Mouse (Mus musculus): ENCODE data around the gene Hmcn1. TPM values are rescaled to one million over a fixed set of nuclear protein-coding genes. Genes with fewer than 3 reads are reported as not detected.

Hmcn1 gene
- total and polyA plus RNA-seq, 3 experiments, result 0.33 TPM; not detected in 2

- DNase-seq (ENCODE audit: low spot score), result no peak
- TF ChIP-seq TAL1 (conservative IDR thresholded peaks at IDR 0.05; ENCODE audit: low read depth, low read length), result no peak
- TF ChIP-seq GATA2 (IDR thresholded peaks at IDR 0.05; ENCODE audit: borderline replicate concordance, low read depth, low read length), result no peak
- no peak for TF ChIP-seq CTCF (IDR thresholded peaks at IDR 0.05; ENCODE audit: low read depth, low read length)
- no peak for TF ChIP-seq POLR2AphosphoS5 (IDR thresholded peaks at IDR 0.05; ENCODE audit: insufficient replicate concordance, low read depth, low read length)
- TF ChIP-seq GATA1 (IDR thresholded peaks at IDR 0.05; ENCODE audit: borderline replicate concordance, low read length), result no peak
- Histone ChIP-seq H3K27me3 (ENCODE audit: insufficient read depth, low read length) (no peaks in the 10 kb centered on the region), H3K4me3 (ENCODE audit: low read depth, low read length) (no peak overlapping the region), H3K9me3 (replicated peaks) (no peaks in the 10 kb centered on the region), H3K36me3 (replicated peaks) (no peaks in the 10 kb centered on the region), H3K4me1 (ENCODE audit: insufficient read depth, low read depth, low read length) (no peaks in the 10 kb centered on the region)
- ATAC-seq (ENCODE audit: extremely low read depth, insufficient number of reproducible peaks, low FRiP score, poor library complexity, severe bottlenecking), result no peak
These were observed 347.9 kb downstream of the Hmcn1 start for GRCm38 (mm10) chr1:150645314-150645713.

GRCm38 (mm10) chr1:150639522-150639921 is 353.7 kb downstream of the Hmcn1 start:
- TF ChIP-seq POLR2AphosphoS5 (IDR thresholded peaks at IDR 0.05; ENCODE audit: insufficient replicate concordance, low read depth, low read length) (no peak), GATA1 (IDR thresholded peaks at IDR 0.05; ENCODE audit: borderline replicate concordance, low read length) (no peak)
- Histone ChIP-seq H3K4me3 (ENCODE audit: low read depth, low read length) (no peak overlapping the region), H3K4me1 (ENCODE audit: insufficient read depth, low read depth, low read length) (no peaks in the 10 kb centered on the region), H3K27me3 (ENCODE audit: insufficient read depth, low read length) (no peaks in the 10 kb centered on the region), H3K9me3 (replicated peaks) (no peaks in the 10 kb centered on the region), H3K36me3 (replicated peaks) (no peaks in the 10 kb centered on the region)
- ATAC-seq (ENCODE audit: extremely low read depth, insufficient number of reproducible peaks, low FRiP score, poor library complexity, severe bottlenecking) (no peak), DNase-seq (ENCODE audit: low spot score) (no peak)

DNA sequence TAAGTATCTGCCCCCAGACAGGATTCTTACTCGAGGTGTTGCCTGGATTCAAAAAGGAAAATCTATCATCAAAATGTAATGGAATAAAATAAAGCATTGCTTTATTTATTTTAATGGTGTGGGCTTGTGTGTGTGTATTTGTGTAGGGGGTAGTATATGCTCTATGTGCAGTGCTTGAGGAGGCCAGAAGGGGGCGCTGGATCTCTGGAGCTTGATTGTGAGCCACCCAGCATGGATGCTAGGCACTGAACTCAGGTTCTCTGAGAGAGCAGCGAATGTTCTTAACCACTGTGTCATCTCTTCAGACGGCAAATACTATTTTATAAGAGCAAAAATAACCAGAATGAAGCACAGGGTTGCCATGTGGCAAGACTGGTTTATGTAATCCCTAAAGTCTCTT is 360.7 kb downstream of the Hmcn1 start:
- no peak overlapping the region for H3K4me3 ChIP-seq (ENCODE audit: low read depth, low read length)
- TF ChIP-seq GATA1 (IDR thresholded peaks at IDR 0.05; ENCODE audit: borderline replicate concordance, low read length) (no peak), CTCF (IDR thresholded peaks at IDR 0.05; ENCODE audit: low read depth, low read length) (peak; percentile 34; the same call in 1 of the 2 replicates)
- DNase-seq (ENCODE audit: low spot score) (no peak), ATAC-seq (ENCODE audit: extremely low read depth, insufficient number of reproducible peaks, low FRiP score, poor library complexity, severe bottlenecking) (no peak)
- H3K4me1 ChIP-seq (ENCODE audit: insufficient read depth, low read depth, low read length), result no peaks in the 10 kb centered on the region
- no peaks in the 10 kb centered on the region for H3K36me3 ChIP-seq (replicated peaks)
- no peaks in the 10 kb centered on the region for H3K27me3 ChIP-seq (ENCODE audit: insufficient read depth, low read length)
- H3K9me3 ChIP-seq (replicated peaks), result no peaks in the 10 kb centered on the region

DNA sequence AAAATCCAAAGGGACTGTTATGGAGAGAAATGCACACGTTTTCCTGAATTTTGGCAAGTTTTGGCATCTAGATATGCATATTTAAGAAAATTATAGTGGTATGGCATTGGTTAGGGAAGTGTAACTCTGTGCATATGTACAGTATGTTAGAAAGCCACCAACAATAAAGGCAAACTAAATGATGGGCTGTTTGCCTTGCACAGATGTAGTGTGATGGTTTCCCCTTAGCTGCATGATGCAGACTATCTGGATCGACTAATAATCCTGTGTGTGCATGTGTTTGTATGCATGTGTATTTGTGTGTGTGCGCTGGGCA is 361.4 kb downstream of the Hmcn1 start:
- Histone ChIP-seq H3K27me3 (ENCODE audit: insufficient read depth, low read length) (no peaks in the 10 kb centered on the region), H3K36me3 (replicated peaks) (no peaks in the 10 kb centered on the region), H3K4me3 (ENCODE audit: low read depth, low read length) (no peak overlapping the region), H3K4me1 (ENCODE audit: insufficient read depth, low read depth, low read length) (no peaks in the 10 kb centered on the region), H3K9me3 (replicated peaks) (no peaks in the 10 kb centered on the region)
- ATAC-seq (ENCODE audit: extremely low read depth, insufficient number of reproducible peaks, low FRiP score, poor library complexity, severe bottlenecking) (no peak), DNase-seq (ENCODE audit: low spot score) (no peak)
- TF ChIP-seq POLR2AphosphoS5 (IDR thresholded peaks at IDR 0.05; ENCODE audit: insufficient replicate concordance, low read depth, low read length), result no peak
- TF ChIP-seq GATA1 (IDR thresholded peaks at IDR 0.05; ENCODE audit: borderline replicate concordance, low read length), result no peak
- TF ChIP-seq GATA2 (IDR thresholded peaks at IDR 0.05; ENCODE audit: borderline replicate concordance, low read depth, low read length), result no peak
- no peak for TF ChIP-seq TAL1 (conservative IDR thresholded peaks at IDR 0.05; ENCODE audit: low read depth, low read length)
- no peak for TF ChIP-seq CTCF (IDR thresholded peaks at IDR 0.05; ENCODE audit: low read depth, low read length)

DNA sequence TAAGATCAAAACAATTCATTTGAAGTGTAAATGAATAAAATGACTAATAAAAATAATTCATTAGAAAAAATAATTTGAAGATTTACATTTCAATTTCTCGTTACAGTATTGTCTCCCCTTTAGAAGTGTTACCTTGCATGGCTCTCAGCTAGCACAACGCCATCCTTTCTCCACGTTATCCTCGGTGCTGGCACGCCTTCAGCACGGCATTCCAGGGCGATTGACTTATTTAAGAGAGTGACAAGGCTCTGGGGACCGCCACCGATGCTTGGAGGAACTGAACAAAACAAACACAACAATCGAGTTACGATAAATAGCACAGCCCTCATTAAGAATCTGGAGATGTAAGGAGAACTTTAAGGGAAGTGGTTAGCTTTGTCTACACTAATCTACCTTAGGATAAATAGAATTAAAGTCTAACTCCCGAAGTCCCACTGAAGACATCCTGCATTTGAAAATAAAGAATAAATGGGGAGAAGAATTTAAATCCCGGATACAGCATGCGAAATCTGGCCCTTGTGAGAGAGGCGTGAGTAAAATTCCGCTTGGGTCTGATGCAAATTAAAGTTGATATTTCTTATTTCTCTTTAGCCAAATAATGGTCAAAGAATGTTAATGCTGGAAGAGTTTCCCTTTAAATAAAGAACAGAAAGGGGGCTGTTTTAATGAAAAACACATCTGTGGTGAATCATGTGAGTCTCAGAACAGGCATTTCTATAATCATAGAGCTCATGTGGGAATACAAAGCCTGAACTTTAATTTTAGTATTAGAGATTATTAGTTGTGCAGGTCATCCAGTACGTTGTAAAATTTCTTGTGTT is 362.0 kb downstream of the Hmcn1 start:
- no peak overlapping the region for H3K4me3 ChIP-seq (ENCODE audit: low read depth, low read length)
- H3K9me3 ChIP-seq (replicated peaks), result no peaks in the 10 kb centered on the region
- H3K27me3 ChIP-seq (ENCODE audit: insufficient read depth, low read length), result no peaks in the 10 kb centered on the region
- no peak for DNase-seq (ENCODE audit: low spot score)
- H3K36me3 ChIP-seq (replicated peaks), result no peaks in the 10 kb centered on the region
- no peak for ATAC-seq (ENCODE audit: extremely low read depth, insufficient number of reproducible peaks, low FRiP score, poor library complexity, severe bottlenecking)
- no peaks in the 10 kb centered on the region for H3K4me1 ChIP-seq (ENCODE audit: insufficient read depth, low read depth, low read length)
- TF ChIP-seq CTCF (IDR thresholded peaks at IDR 0.05; ENCODE audit: low read depth, low read length) (no peak), TAL1 (conservative IDR thresholded peaks at IDR 0.05; ENCODE audit: low read depth, low read length) (no peak), GATA2 (IDR thresholded peaks at IDR 0.05; ENCODE audit: borderline replicate concordance, low read depth, low read length) (no peak)

DNA sequence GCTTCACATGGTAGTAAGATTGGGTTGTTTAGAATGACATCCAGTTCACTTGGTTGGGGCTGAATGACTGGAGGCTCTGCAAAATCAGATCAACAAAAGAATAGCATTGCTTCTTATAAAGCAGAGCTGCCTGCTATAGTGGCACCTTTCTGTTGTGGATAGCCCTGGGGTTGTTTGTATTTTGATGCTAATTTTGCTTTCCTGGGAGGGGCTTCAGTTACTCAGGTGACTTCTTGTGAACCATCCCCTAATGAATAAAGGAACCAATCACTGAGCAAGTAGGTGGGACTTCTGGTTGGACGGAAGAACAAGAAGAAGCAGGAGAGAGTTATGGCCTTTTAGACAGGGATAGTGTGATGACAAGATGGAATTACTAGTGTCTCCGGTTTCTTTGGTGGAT is 370.0 kb downstream of the Hmcn1 start:
- Histone ChIP-seq H3K4me3 (ENCODE audit: low read depth, low read length) (no peak overlapping the region), H3K9me3 (replicated peaks) (no peaks in the 10 kb centered on the region), H3K4me1 (ENCODE audit: insufficient read depth, low read depth, low read length) (no peaks in the 10 kb centered on the region), H3K36me3 (replicated peaks) (no peaks in the 10 kb centered on the region), H3K27me3 (ENCODE audit: insufficient read depth, low read length) (no peaks in the 10 kb centered on the region)
- ATAC-seq (ENCODE audit: extremely low read depth, insufficient number of reproducible peaks, low FRiP score, poor library complexity, severe bottlenecking), result no peak
- DNase-seq (ENCODE audit: low spot score), result no peak
- no peak for TF ChIP-seq GATA2 (IDR thresholded peaks at IDR 0.05; ENCODE audit: borderline replicate concordance, low read depth, low read length)
- no peak for TF ChIP-seq GATA1 (IDR thresholded peaks at IDR 0.05; ENCODE audit: borderline replicate concordance, low read length)
- no peak for TF ChIP-seq POLR2AphosphoS5 (IDR thresholded peaks at IDR 0.05; ENCODE audit: insufficient replicate concordance, low read depth, low read length)
- TF ChIP-seq TAL1 (conservative IDR thresholded peaks at IDR 0.05; ENCODE audit: low read depth, low read length), result no peak
- no peak for TF ChIP-seq CTCF (IDR thresholded peaks at IDR 0.05; ENCODE audit: low read depth, low read length)

- TF ChIP-seq TAL1 (conservative IDR thresholded peaks at IDR 0.05; ENCODE audit: low read depth, low read length) (no peak), GATA1 (IDR thresholded peaks at IDR 0.05; ENCODE audit: borderline replicate concordance, low read length) (no peak), CTCF (IDR thresholded peaks at IDR 0.05; ENCODE audit: low read depth, low read length) (no peak), POLR2AphosphoS5 (IDR thresholded peaks at IDR 0.05; ENCODE audit: insufficient replicate concordance, low read depth, low read length) (no peak), GATA2 (IDR thresholded peaks at IDR 0.05; ENCODE audit: borderline replicate concordance, low read depth, low read length) (no peak)
- no peaks in the 10 kb centered on the region; the same call in 1 of the 2 replicates for H3K27me3 ChIP-seq (ENCODE audit: insufficient read depth, low read length)
- DNase-seq (ENCODE audit: low spot score), result no peak
- no peaks in the 10 kb centered on the region for H3K36me3 ChIP-seq (replicated peaks)
- no peak overlapping the region for H3K4me3 ChIP-seq (ENCODE audit: low read depth, low read length)
- H3K9me3 ChIP-seq (replicated peaks), result no peaks in the 10 kb centered on the region
- no peaks in the 10 kb centered on the region for H3K4me1 ChIP-seq (ENCODE audit: insufficient read depth, low read depth, low read length)
- ATAC-seq (ENCODE audit: extremely low read depth, insufficient number of reproducible peaks, low FRiP score, poor library complexity, severe bottlenecking), result no peak
These were observed 382.7 kb downstream of the Hmcn1 start for GRCm38 (mm10) chr1:150610539-150610938.
